Mouse (Mus musculus) CD4-positive helper T cell, adult 2 months (primary cell): Measurements from ENCODE around the gene Ppfibp1.

Experiments used
- DNase-seq: peaks from one replicate; pipeline ENCODE4 v3.0.0-alpha.2; 2012; ENCODE audit warnings: low read depth, missing footprints, low spot score

Gene Ppfibp1

DNA sequence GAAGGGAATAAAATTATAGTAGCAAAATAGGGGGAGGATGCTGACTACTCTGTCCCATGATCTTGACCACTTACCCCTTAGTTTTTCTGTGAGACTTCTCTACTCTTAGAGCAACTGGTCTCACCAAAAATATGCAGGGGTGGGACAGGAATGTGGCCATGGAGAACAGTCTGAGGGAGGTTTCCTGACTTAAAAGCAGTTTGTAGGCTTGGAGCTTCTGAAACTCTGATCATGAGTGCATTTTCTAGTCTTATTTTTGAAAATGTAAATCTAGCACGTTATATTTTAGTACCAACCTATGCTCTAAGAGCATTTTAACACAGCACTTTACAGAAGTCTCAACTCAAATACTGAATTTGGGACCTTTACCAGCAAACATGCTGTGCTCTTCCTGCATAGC lies 70.4 kb downstream of the Ppfibp1 start:
- no peak for DNase-seq

DNA sequence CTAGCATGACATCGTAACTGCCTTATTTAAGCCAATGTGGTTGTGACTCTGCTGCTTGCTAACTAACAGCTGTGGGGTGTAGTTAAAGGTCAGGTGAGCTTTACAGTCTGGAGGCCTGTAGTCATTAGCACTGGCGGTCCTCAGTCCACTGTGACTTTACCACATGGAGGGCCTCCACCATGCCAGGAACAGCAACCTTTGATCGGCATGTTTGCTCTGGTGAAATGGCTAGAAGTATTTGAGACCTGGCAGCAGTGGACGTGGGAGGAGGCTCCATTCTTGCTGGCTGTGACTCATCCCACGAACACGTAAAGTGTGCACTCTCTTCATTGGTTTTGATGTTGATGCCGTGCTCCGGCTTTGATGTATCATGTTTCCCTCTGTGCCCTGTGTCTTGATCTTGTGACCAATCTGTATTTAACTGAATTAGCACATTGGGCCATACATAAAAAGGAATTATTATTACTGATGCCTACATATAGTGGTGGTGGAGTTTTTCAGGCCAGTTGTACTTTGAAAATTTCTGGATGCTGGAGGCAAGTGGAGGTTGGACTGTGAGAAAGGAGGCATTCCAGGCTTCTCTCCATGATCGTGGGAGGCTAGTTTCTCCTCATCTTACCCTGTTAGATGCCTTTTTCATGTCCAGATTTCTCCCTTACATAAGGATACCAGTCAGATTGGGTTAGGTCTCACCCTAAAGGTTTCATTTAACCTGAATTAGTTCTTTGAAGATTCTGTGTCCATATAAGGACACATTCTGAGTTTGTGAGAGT lies 71.8 kb downstream of the Ppfibp1 start:
- DNase-seq: peak; percentile 56

GRCm38 (mm10) chr6:146960956-146961355 lies 72.7 kb downstream of the Ppfibp1 start:
- DNase-seq: no peak

DNA sequence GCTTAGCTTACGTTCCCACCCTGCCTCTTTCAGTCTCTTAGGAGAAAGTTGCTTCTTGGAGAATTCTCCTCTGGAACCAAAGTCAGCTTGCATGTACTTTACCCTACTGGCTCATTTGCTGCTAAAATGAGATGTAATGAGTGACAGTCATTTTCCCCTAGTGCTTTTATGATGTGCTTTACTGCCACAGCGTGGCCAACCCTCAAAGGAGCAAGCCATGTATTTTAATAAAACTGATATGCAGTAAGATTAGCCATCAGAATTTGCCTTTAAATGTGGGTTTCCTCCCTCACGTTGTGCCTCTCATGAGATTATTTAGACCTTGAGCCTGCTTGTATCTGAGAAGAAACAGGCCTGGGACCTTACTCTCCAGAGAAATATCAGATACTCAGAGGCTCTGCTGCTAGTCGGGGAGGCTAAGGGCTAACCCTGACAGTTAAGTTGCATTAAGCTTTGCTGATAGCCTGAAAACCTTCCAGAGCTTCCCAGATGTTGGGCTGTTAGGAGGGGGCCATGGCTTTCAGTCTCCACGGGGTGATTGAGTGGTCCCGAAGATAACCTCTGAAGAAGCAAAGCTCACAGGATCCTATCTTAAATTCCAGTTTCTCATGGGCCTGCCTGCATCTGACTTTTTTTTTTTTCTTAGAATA lies 73.7 kb downstream of the Ppfibp1 start:
- DNase-seq: no peak

DNA sequence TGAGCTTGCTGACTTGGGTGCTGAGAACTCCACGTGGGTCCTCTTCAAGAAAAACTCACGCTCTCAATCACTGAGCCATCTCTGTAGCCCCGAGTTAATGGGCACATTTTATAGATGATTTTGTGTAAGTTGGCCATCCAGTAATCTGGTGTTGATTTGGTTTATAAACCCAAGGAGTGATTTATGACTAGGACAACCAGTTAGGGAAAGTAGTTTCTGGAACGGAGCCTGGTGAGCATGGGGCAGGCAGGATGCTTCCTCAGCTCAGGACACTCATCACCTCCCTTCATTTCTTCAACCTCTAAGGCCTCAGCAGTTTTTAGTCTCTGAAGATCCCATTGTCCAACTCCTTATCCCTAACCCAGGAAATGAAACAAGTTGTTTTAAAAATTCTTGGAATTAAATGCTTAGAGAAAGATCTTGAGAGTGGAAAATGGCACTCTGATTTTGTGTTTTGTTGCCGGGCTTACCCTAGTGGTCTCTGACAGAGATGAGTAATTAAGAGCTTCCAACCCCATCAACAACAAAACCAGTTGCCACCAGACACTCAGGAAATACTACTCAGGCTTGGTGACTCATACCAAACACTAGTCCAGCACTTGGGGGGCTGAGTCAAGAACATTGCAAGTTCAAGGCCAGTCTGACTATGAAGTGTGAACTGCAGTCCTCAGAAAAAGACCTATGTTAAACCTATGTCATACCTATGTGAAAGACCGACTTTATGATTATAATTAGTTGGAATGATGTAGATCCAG lies 75.3 kb downstream of the Ppfibp1 start:
- DNase-seq: no peak

DNA sequence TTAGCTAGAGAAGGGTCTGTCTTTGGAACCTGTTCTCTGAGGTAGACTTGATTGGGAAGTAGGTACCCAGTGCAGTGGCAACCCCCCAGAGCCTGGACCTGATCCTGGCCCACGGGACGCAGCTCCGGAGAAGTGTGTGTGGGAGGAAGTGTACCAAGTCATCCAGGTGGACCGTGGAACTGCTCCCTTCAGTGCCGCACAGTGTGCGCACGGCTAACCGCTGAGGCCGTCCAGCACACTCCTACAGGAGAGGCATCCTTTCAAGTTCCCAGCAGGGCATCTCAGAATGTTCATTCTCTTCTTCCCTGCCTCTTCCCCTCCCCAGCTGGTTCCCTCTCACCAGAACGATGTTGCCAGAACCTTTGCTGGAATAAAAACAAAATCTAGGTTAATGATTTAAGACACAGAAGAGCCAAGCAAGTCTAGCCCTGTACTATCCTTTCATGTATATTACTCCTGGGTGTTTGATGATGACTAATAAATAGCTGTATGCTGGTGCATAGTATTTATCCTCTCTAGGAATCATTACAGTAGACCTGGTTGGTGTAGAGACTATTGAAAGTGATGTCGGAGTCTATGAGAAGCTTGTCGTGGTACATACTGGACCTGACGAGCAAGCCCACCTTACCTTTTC lies 77.0 kb downstream of the Ppfibp1 start:
- DNase-seq: no peak

- no peak for DNase-seq
Observed at GRCm38 (mm10) chr6:146966446-146967019, 78.2 kb downstream of the Ppfibp1 start.

GRCm38 (mm10) chr6:146967836-146968235 lies 79.5 kb downstream of the Ppfibp1 start:
- DNase-seq: no peak

GRCm38 (mm10) chr6:146970811-146971210 lies 82.5 kb downstream of the Ppfibp1 start:
- DNase-seq: no peak

DNA sequence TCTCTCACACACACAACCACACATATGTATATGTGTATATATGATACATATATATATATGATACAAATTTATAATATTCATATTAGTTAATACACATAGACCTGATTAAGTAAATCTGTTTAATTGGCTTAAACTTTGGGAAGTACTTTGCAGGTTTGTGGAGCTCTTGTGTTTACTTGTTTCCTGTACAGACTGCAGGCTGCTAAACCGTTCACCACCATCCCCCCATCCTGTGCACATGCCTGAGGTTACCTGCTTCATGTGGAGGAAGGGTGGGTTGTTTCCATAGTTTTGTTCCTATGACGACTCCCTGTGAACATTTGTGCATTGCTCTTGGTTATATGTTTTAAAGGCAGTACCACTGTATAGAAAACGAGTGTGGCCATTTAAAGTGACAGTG lies 83.1 kb downstream of the Ppfibp1 start:
- no peak for DNase-seq

- DNase-seq: no peak
Observed at GRCm38 (mm10) chr6:146972009-146972408, 83.7 kb downstream of the Ppfibp1 start.

DNA sequence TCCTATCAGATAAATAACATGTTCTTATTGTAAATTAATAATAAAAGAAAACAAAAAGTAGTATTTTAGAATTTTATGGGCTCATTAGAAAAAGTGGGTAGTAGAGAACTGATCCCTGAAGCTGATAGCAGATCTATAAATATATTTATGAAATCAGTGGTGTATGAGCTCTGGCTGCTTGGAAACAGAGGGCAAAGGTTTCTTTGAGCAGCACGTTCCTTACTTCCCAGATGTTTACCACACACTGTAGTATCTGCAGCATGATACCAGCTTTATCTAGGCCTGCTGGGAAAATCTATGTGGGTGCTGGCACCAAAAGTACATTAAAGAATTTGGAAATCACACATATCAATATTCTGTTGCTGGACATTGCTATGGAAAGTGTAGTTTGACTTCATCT lies 84.5 kb downstream of the Ppfibp1 start:
- DNase-seq: no peak

GRCm38 (mm10) chr6:146973406-146973805 lies 85.1 kb downstream of the Ppfibp1 start:
- no peak for DNase-seq

DNA sequence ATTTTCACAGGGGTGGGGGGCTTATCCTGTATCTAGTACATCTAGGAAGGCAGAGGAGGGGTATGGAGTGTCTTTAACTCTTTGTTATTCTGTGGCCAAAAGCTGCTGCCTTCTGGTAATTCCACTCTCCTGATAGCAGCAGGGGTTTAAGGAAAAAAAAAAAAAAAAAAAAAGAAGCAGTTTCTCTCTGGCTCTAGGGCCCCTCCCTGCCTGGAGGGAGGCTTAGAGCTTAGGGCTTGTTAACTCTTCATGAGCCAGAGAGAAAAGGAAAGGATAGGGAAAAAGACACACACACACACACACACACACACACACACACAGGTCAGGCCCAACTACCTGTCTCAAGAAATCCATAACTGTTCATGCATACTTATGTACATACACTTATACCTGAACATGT lies 85.5 kb downstream of the Ppfibp1 start:
- DNase-seq: no peak

DNA sequence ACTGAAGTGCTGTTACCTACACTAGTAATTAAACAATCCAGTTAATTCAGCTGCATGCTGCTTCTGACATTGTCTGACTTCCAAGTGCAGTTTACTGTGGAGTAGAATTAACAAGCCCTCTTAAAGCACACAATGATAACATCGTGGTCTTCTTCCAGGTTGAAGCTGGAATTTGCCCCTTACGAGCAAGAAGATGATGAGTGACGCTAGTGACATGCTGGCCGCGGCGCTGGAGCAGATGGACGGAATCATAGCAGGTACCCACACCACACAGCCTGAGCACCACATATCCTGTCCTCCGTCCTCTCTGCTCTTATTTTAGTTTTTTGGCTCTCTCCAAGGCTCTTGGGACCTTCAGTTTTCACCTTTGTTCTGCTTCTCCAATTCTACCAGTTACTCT lies 88.2 kb downstream of the Ppfibp1 start:
- DNase-seq: no peak

- no peak for DNase-seq
Observed at GRCm38 (mm10) chr6:146978691-146979114, 90.4 kb downstream of the Ppfibp1 start.

GRCm38 (mm10) chr6:146979115-146979744 lies 90.9 kb downstream of the Ppfibp1 start:
- DNase-seq: no peak

- no peak for DNase-seq
Observed at GRCm38 (mm10) chr6:146979953-146980352, 91.7 kb downstream of the Ppfibp1 start.

DNA sequence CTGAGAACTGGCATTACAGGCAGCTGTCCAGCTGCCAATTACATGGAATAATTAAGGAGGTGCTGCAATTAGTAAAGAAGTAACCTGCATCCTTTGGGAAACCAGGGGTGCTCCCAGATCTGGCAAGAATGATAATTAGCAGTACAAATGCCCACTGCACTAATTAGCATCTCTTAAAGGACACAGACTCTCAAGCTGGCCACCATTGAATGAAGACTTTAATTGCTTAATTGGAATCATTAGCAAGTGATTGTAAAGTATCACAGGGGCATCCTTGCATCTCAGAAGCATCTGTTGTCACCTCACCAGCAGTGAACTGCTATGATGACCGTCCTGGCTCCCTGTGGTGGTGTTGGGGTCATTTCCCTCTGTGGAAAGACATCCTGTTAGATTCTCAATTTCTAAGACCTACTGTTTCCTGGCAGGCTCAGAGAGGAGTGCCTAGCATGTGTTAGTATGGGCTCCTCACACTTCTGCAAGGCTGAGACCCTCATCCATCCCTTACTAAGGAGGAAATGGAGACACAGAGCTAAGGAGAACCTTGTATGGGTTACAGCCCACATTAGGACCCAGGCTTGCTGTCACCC lies 93.1 kb downstream of the Ppfibp1 start:
- no peak for DNase-seq

DNA sequence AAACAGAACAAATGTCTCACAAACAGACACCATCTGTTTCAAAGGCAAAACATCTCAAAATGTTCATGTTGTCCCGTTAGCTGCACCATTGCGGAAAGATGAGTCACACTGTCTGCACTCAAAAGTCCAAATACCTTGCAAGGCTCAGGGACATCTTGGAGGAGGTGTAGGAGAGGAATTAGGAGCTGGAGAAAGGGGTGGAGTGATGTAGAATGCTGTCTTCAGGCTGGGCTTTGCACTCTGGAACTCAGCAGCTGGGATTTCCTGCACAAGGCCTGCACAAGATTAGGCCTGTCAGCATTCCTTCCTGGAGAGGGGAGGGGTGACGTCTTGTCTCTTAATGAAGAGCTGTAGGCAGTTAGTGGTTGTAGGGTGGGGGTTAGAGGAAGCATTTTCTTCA lies 96.3 kb downstream of the Ppfibp1 start:
- no peak for DNase-seq

- DNase-seq: peak; percentile 20
Observed at GRCm38 (mm10) chr6:146994236-146994635, 105.9 kb downstream of the Ppfibp1 start.
